Mouse (Mus musculus) liver, embryonic 11.5 days (tissue): ENCODE data around the gene Sigmar1. TPM values are rescaled to one million over a fixed set of nuclear protein-coding genes. Genes with fewer than 3 reads are reported as not detected.
"Not testable (repeated sequence)": the region's sequence is repeated elsewhere in the genome, so short reads cannot be mapped to it uniquely, and the experiment has no call there.

ENCODE experiments used
- ATAC-seq: fragments of 200-750 bp; cut with Nextera tagmentation; replicated peaks from 2 replicates; pipeline ENCODE4 v1.8.0; 2017; ENCODE audit warnings: moderate number of reproducible peaks, mild to moderate bottlenecking, moderate TSS enrichment, moderate library complexity; ENCODE audit not compliant: low FRiP score
- DNase-seq: peaks from one replicate; pipeline ENCODE4 v3.0.0-alpha.2; 2017; ENCODE audit warnings: low spot score
- H3K27ac ChIP-seq: fragments of 300-500 bp; sonication (generic); 2 replicates; pipeline ENCODE4 v1.5.1; 2014; ENCODE audit warnings: mild to moderate bottlenecking, low read depth, low read length, control low read depth
- H3K27me3 ChIP-seq: fragments of 300-500 bp; sonication (generic); replicated peaks from 2 replicates; pipeline ENCODE4 v1.6.1; 2014; ENCODE audit warnings: low read length, mixed read lengths; ENCODE audit not compliant: control insufficient read depth, insufficient read depth
- H3K36me3 ChIP-seq: fragments of 300-500 bp; sonication (generic); 2 replicates; pipeline ENCODE4 v1.6.1; 2014; ENCODE audit warnings: mild to moderate bottlenecking, low read length, moderate library complexity, mixed read lengths; ENCODE audit not compliant: control insufficient read depth, insufficient read depth
- H3K4me1 ChIP-seq: fragments of 300-500 bp; sonication (generic); replicated peaks from 2 replicates; pipeline ENCODE4 v1.6.1; 2014; ENCODE audit warnings: low read length, mixed read lengths; ENCODE audit not compliant: control insufficient read depth, insufficient read depth
- H3K4me2 ChIP-seq: fragments of 300-500 bp; sonication (generic); 2 replicates; pipeline ENCODE4 v1.6.1; 2014; ENCODE audit warnings: mild to moderate bottlenecking, control low read depth, moderate library complexity
- H3K4me3 ChIP-seq: fragments of 300-500 bp; sonication (generic); 2 replicates; pipeline ENCODE4 v1.5.1; 2014; ENCODE audit warnings: low read depth, low read length, control low read depth
- H3K9ac ChIP-seq: fragments of 300-500 bp; sonication (generic); 2 replicates; pipeline ENCODE4 v1.6.1; 2014; ENCODE audit warnings: low read depth, low read length, control low read depth
- H3K9me3 ChIP-seq: fragments of 300-500 bp; sonication (generic); 2 replicates; pipeline ENCODE4 v1.6.1; 2016; ENCODE audit warnings: low read length, inconsistent platforms, mixed read lengths; ENCODE audit not compliant: control insufficient read depth
- WGBS: fragments of 180-500 bp; shearing (Covaris S2); extraction: QIAGEN DNeasy Blood & Tissue Kit; methylation state at CpG from one replicate; pipeline ENCODE4 v1.1.7; 2014; 5-methylcytosine and 5-hydroxymethylcytosine counted together
- polyA plus RNA-seq: library from polyadenylated mRNA; unstranded; fragments of >200 nt; fragmentation: Nextera tagmentation; extraction: Ambion mirVana; gene quantifications from 2 replicates; pipeline ENCODE4 v1.2.1, GENCODE M21; 2014

Sigmar1 gene
- polyA plus RNA-seq: 87.5 and 90.5 TPM in 2 replicates

DNA sequence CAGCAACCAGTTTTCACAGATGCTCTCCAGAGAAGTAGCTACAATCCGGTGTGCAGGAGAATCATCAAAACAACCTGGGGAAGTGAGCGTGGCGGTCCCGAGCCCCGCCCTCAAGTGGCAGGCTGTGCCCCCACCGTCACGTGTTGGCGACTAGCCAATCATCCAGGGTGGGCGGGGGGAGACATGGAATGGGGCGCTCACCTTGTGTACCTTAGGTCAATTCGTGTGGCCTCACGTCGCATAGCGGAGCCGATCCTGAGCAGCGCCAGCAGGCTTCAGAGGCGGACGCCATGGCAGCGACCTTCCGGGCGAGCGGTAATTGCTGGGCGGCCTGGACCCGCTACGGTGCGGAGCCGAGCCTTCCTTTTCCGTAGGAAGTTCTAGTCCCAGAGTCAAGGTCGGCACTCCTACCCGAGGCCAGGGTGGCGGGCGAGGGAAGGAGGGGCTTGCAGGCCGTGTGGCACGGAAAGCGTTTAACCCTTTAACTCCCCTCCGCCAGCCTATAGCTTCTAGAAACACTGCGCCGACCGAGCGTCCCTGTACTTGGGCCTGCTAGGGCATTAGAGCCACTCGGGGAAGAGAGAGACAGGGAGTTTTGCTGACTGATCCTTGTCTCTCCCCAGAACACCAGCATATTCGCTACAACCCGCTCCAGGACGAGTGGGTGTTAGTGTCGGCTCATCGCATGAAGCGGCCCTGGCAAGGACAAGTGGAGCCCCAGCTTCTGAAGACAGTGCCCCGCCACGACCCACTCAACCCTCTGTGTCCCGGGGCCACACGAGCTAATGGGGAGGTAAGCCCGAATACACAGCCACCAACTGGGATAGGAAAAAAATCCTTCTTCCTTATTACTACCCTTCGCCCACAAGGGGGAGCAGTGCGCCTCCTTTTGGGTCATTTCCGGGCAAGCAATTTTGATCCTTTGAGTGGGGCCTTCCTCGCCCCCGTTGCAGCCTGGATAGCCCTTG is at the start of gene Sigmar1:
Gene Sigmar1 (minus strand): TSS at position 820 of the 968 bp plus-strand sequence.
- peak within 1 kb of the TSS; percentile 90 for H3K4me2 ChIP-seq
- WGBS: under 1% methylated on average over 57 of the region's 57 CpGs
- H3K36me3 ChIP-seq: peaks cover 6% of the 10 kb centered on the region; the same call in 1 of the 2 replicates
- DNase-seq: peak; percentile 93
- peak; percentile 82 for ATAC-seq
- no peaks in the 10 kb centered on the region for H3K27me3 ChIP-seq
- H3K27ac ChIP-seq: peak within 1 kb of the TSS; percentile 76
- H3K9me3 ChIP-seq: no peaks in the 10 kb centered on the region
- peak within 1 kb of the TSS; percentile 79 for H3K9ac ChIP-seq
- peak within 1 kb of the TSS; percentile 69 for H3K4me3 ChIP-seq
- peaks cover 20% of the 10 kb centered on the region for H3K4me1 ChIP-seq

GRCm38 (mm10) chr4:41783197-41783596 is 27.2 kb upstream of the Sigmar1 start:
- not testable (repeated sequence) for H3K27ac ChIP-seq, H3K4me2 ChIP-seq, H3K9ac ChIP-seq, H3K4me3 ChIP-seq, DNase-seq, H3K9me3 ChIP-seq, ATAC-seq, H3K36me3 ChIP-seq, H3K4me1 ChIP-seq, H3K27me3 ChIP-seq
- WGBS: 49% methylated on average over 3 of the region's 3 CpGs

- ATAC-seq, DNase-seq: not testable (repeated sequence)
Observed at GRCm38 (mm10) chr4:41782711-41783110, 26.8 kb upstream of the Sigmar1 start.

GRCm38 (mm10) chr4:41781748-41782485 is 26.0 kb upstream of the Sigmar1 start:
- not testable (repeated sequence) for H3K9ac ChIP-seq, H3K4me3 ChIP-seq, H3K9me3 ChIP-seq, ATAC-seq, H3K4me2 ChIP-seq, DNase-seq, H3K27ac ChIP-seq, H3K27me3 ChIP-seq, H3K36me3 ChIP-seq, H3K4me1 ChIP-seq
- WGBS: 24% methylated on average over 13 of the region's 21 CpGs

More at GRCm38 (mm10) chr4:41782711-41783110, 26.8 kb upstream of the Sigmar1 start:
- H3K27me3 ChIP-seq, H3K36me3 ChIP-seq, H3K9ac ChIP-seq, H3K4me3 ChIP-seq, H3K4me1 ChIP-seq, H3K9me3 ChIP-seq, H3K27ac ChIP-seq, H3K4me2 ChIP-seq: not testable (repeated sequence)
- 40% methylated on average over 4 of the region's 4 CpGs for WGBS

GRCm38 (mm10) chr4:41781271-41781670 is 25.3 kb upstream of the Sigmar1 start:
- H3K4me2 ChIP-seq, H3K4me1 ChIP-seq, H3K4me3 ChIP-seq, H3K9me3 ChIP-seq, H3K27ac ChIP-seq, H3K27me3 ChIP-seq, H3K36me3 ChIP-seq, ATAC-seq, H3K9ac ChIP-seq, DNase-seq: not testable (repeated sequence)
- 22% methylated on average over 6 of the region's 9 CpGs for WGBS

GRCm38 (mm10) chr4:41775840-41776239 is 19.9 kb upstream of the Sigmar1 start:
- not testable (repeated sequence) for H3K4me1 ChIP-seq, H3K9ac ChIP-seq, H3K27ac ChIP-seq, H3K4me3 ChIP-seq, DNase-seq, H3K4me2 ChIP-seq, H3K9me3 ChIP-seq, H3K36me3 ChIP-seq, H3K27me3 ChIP-seq, ATAC-seq
- 89% methylated on average over 1 of the region's 1 CpGs for WGBS

GRCm38 (mm10) chr4:41774506-41774905 is 18.5 kb upstream of the Sigmar1 start:
- not testable (repeated sequence) for H3K9ac ChIP-seq, H3K36me3 ChIP-seq, H3K27me3 ChIP-seq, DNase-seq, H3K9me3 ChIP-seq, ATAC-seq, H3K4me1 ChIP-seq
- H3K4me3 ChIP-seq: peak overlapping the region; percentile 44; the same call in 1 of the 2 replicates
- 71% methylated on average over 3 of the region's 3 CpGs for WGBS
- peak overlapping the region; percentile 49 for H3K4me2 ChIP-seq
- H3K27ac ChIP-seq: 0 out of 2 replicates have a peak overlapping the region, but pooled peaks have one; percentile 19

GRCm38 (mm10) chr4:41774002-41774401 is 18.0 kb upstream of the Sigmar1 start, which contains the start of gene Ccl27a:
Gene Ccl27a, minus strand, starts transcription at chr4:41774247.
- WGBS: under 1% methylated on average over 12 of the region's 14 CpGs
- 0 out of 2 replicates have a peak within 1 kb of the TSS, but pooled peaks have one; percentile 19 for H3K27ac ChIP-seq
- DNase-seq: peak; percentile 79

More at GRCm38 (mm10) chr4:41774002-41774401, 18.0 kb upstream of the Sigmar1 start, which contains the start of gene Ccl27a:
- not testable (repeated sequence) for H3K27me3 ChIP-seq, H3K4me1 ChIP-seq, ATAC-seq, H3K36me3 ChIP-seq, H3K9ac ChIP-seq, H3K9me3 ChIP-seq
- Histone ChIP-seq H3K4me3 (peak within 1 kb of the TSS; percentile 44), H3K4me2 (peak within 1 kb of the TSS; percentile 59)
